Mouse (Mus musculus): ENCODE measurements around the gene Tmem259.

Tmem259 gene

GRCm38 (mm10) chr10:79984195-79984816 lies at the start of gene Tmem259:
TSS of gene Tmem259 (minus strand) at chr10:79984330.
- no peak for DNase-seq (ENCODE audit: low read depth)

GRCm38 (mm10) chr10:80032799-80033480 lies 48.8 kb upstream of the Tmem259 start:
- DNase-seq (ENCODE audit: low read depth) = peak; percentile 76

- DNase-seq (ENCODE audit: low read depth) = no peak
Measured at GRCm38 (mm10) chr10:80030736-80031135, 46.6 kb upstream of the Tmem259 start.

GRCm38 (mm10) chr10:80030191-80030590 lies 46.1 kb upstream of the Tmem259 start:
- DNase-seq (ENCODE audit: low read depth) = no peak

GRCm38 (mm10) chr10:80028521-80028846 lies 44.4 kb upstream of the Tmem259 start:
- no peak for DNase-seq (ENCODE audit: low read depth)

- DNase-seq (ENCODE audit: low read depth) = no peak
Measured at GRCm38 (mm10) chr10:80027681-80028520, 43.8 kb upstream of the Tmem259 start.

- DNase-seq (ENCODE audit: low read depth) = peak; percentile 67
Measured at GRCm38 (mm10) chr10:80025889-80026288, 41.8 kb upstream of the Tmem259 start.

GRCm38 (mm10) chr10:80025463-80025862 lies 41.3 kb upstream of the Tmem259 start:
- no peak for DNase-seq (ENCODE audit: low read depth)

GRCm38 (mm10) chr10:80025044-80025347 lies 40.9 kb upstream of the Tmem259 start:
- DNase-seq (ENCODE audit: low read depth) = no peak

- peak; percentile 89 for DNase-seq (ENCODE audit: low read depth)
Measured at GRCm38 (mm10) chr10:80024229-80025043, 40.3 kb upstream of the Tmem259 start.

- no peak for DNase-seq (ENCODE audit: low read depth)
Measured at GRCm38 (mm10) chr10:80023758-80024157, 39.6 kb upstream of the Tmem259 start.

GRCm38 (mm10) chr10:80022806-80023205 lies 38.7 kb upstream of the Tmem259 start:
- peak; percentile 45 for DNase-seq (ENCODE audit: low read depth)

GRCm38 (mm10) chr10:80022164-80022563 lies 38.0 kb upstream of the Tmem259 start:
- DNase-seq (ENCODE audit: low read depth) = peak; percentile 80

- DNase-seq (ENCODE audit: low read depth) = peak; percentile 39
Measured at GRCm38 (mm10) chr10:80021320-80021641, 37.2 kb upstream of the Tmem259 start.

- peak; percentile 37 for DNase-seq (ENCODE audit: low read depth)
Measured at GRCm38 (mm10) chr10:80020603-80021319, 36.6 kb upstream of the Tmem259 start.

GRCm38 (mm10) chr10:80020191-80020590 lies 36.1 kb upstream of the Tmem259 start:
- DNase-seq (ENCODE audit: low read depth) = peak; percentile 56

GRCm38 (mm10) chr10:80019471-80020131 lies 35.5 kb upstream of the Tmem259 start:
- peak; percentile 34 for DNase-seq (ENCODE audit: low read depth)

GRCm38 (mm10) chr10:80018739-80019297 lies 34.7 kb upstream of the Tmem259 start:
- DNase-seq (ENCODE audit: low read depth) = peak; percentile 83

GRCm38 (mm10) chr10:80017771-80018170 lies 33.6 kb upstream of the Tmem259 start:
- DNase-seq (ENCODE audit: low read depth) = peak; percentile 71

- DNase-seq (ENCODE audit: low read depth) = peak; percentile 93
Measured at GRCm38 (mm10) chr10:80017361-80017760, 33.2 kb upstream of the Tmem259 start.

- DNase-seq (ENCODE audit: low read depth) = peak; percentile 66
Measured at GRCm38 (mm10) chr10:80016931-80017330, 32.8 kb upstream of the Tmem259 start.
